Mouse (Mus musculus) embryonic fibroblast, embryonic 13.5 days (primary cell): ENCODE results near the gene Atp1b2. TPM values are rescaled to one million over a fixed set of nuclear protein-coding genes. Genes with fewer than 3 reads are reported as not detected.
A peak's percentile ranks its signal among the peaks of the same experiment; 100 is the strongest.

ENCODE experiments used
- H3K27ac ChIP-seq: 2 replicates; pipeline ENCODE4 v1.5.1; 2012; ENCODE audit warnings: low read length, control low read depth, inconsistent platforms; ENCODE audit not compliant: insufficient read depth
- H3K4me1 ChIP-seq: 2 replicates; pipeline ENCODE4 v1.6.1; 2011; ENCODE audit warnings: low read length; ENCODE audit not compliant: control insufficient read depth, insufficient read depth
- H3K4me3 ChIP-seq: 2 replicates; pipeline ENCODE4 v1.5.1; 2011; ENCODE audit warnings: mild to moderate bottlenecking, control low read depth, low read length; ENCODE audit not compliant: insufficient read depth
- CTCF ChIP-seq: IDR thresholded peaks from 2 replicates; pipeline ENCODE4 v1.5.1; 2011; ENCODE audit warnings: mild to moderate bottlenecking, control low read depth, low read length, moderate library complexity, borderline replicate concordance; ENCODE audit not compliant: insufficient read depth
- POLR2A ChIP-seq: IDR thresholded peaks from 2 replicates; pipeline ENCODE4 v1.6.1; 2011; ENCODE audit warnings: low read depth, mild to moderate bottlenecking, control low read depth, low read length, moderate library complexity
- polyA plus RNA-seq: library from polyadenylated mRNA; stranded (reverse); fragments of >200 nt; gene quantifications from 2 replicates; pipeline ENCODE4 v1.2.4, GENCODE M21; 2011; ENCODE audit warnings: low read depth; ENCODE audit not compliant: missing spikeins, insufficient read length

The Atp1b2 gene
- polyA plus RNA-seq, 1 experiment, result 2.7 TPM

DNA sequence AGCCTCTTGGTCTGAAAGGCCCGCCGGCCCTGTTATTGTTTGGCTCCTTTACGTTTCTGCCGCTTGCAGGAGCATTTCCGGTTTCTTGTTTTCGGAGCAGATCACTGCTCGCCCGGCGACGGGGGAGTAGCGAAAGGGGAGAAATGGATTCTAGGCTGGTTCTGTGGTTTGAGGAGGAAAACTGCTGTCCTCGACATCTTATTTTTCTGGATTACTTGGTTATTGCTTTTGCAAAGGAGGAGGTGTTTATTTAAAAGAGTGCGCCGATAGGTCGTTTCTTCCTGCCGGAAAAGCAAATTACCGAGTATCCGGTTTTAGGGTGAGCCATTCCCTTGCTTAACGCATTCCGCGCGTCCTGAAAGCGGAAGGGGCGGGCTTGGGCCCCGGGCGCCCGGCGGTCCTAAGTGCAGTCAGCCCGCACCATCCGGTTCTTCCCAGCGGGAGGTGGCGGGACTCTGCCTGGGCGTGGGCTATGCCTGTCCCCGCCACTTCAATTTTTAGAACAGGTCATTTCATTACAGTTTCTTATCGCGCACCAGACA is 24.5 kb downstream of the Atp1b2 start:
- Histone ChIP-seq H3K4me1 (peaks cover 18% of the 10 kb centered on the region), H3K4me3 (peak overlapping the region; percentile 90), H3K27ac (peak overlapping the region; percentile 93)
- TF ChIP-seq POLR2A, result peak; percentile 60
- no peak for TF ChIP-seq CTCF

GRCm38 (mm10) chr11:69580572-69581146 is 25.1 kb downstream of the Atp1b2 start:
- H3K27ac ChIP-seq, result peak overlapping the region; percentile 93
- H3K4me3 ChIP-seq, result peak overlapping the region; percentile 90
- peaks cover 18% of the 10 kb centered on the region for H3K4me1 ChIP-seq
- TF ChIP-seq POLR2A (peak; percentile 23), CTCF (no peak)

- Histone ChIP-seq H3K4me3 (peak within 1 kb of the TSS; percentile 90), H3K27ac (peak within 1 kb of the TSS; percentile 93), H3K4me1 (peaks cover 18% of the 10 kb centered on the region)
- TF ChIP-seq POLR2A (peak; percentile 92), CTCF (no peak)
Measured at GRCm38 (mm10) chr11:69580091-69580514, 25.6 kb downstream of the Atp1b2 start, which contains the start of the genes Wrap53 and Trp53. Gene Wrap53 (minus strand): TSS chr11:69580255. Gene Trp53 (plus strand): TSS chr11:69580359.

DNA sequence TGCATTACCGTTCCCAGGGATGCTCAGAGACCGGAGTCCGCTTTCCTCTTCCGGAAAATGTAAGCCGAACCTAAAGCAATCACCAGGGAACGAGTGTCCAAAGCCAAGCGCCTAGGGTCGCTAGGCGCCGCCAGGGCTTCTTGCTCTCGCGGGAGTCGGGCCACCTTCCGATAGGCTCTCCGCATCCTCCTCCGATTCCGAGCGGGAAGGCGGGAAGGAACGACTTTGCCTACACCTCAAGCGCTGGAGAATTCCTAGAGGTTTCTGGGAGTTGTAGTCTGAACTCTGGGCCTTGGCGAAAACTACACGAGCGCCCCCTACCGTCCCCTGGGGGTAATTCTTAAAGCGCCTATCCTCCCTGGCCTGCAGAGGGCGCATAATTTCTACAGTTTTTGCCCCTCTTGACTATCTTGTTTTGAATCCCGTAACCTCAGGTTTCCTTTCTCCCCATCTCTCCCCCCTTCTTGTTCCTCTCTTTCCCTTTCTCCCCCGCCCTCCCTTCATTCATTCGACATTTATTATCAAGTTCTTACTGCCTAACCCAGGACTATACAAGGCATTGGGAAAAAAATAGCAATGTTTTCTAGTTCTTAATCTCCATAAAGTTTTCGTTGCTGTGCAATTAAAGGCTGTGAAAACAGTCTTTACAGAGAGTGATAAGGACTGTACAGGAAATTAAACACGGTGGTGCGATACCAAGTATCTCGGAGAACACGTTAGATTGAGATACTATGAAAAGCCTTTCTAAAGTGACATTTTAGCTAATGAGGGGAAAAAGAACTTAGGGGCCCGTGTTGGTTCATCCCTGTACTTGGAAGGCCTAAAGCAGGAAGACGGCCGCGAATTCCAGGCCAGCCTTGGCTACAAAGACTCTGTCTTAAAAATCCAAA is 26.4 kb downstream of the Atp1b2 start:
- H3K4me1 ChIP-seq, result peaks cover 18% of the 10 kb centered on the region
- peak overlapping the region; percentile 88 for H3K27ac ChIP-seq
- TF ChIP-seq POLR2A (peak; percentile 73), CTCF (peak; percentile 68)
- peak overlapping the region; percentile 81 for H3K4me3 ChIP-seq

- peaks cover 18% of the 10 kb centered on the region for H3K4me1 ChIP-seq
- TF ChIP-seq CTCF, result no peak
- no peak for TF ChIP-seq POLR2A
- peak overlapping the region; percentile 81 for H3K4me3 ChIP-seq
- H3K27ac ChIP-seq, result no peak overlapping the region
Measured at GRCm38 (mm10) chr11:69578301-69578700, 27.4 kb downstream of the Atp1b2 start.

DNA sequence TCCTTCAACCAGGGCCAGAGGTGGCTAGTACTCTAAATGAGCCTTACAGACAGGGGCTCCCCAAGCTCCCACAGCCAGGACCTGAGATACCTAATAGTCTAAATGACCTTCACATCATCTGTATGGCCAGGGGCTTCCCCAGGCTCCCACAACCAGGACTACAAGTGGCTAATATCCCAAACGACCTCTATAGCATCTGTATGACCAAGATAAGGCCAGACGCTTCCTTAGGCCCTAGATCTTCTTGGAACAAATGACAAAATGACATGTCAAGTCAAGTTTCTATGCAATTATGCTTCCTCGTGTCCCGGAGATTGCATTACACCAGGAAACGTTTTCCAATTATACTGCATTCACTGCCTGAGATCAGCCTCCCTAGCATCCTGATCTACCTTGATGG is 29.4 kb downstream of the Atp1b2 start:
- no peak for TF ChIP-seq CTCF
- TF ChIP-seq POLR2A, result no peak
- H3K27ac ChIP-seq, result no peak overlapping the region
- H3K4me1 ChIP-seq, result peaks cover 8% of the 10 kb centered on the region; the same call in 1 of the 2 replicates
- H3K4me3 ChIP-seq, result no peak overlapping the region

DNA sequence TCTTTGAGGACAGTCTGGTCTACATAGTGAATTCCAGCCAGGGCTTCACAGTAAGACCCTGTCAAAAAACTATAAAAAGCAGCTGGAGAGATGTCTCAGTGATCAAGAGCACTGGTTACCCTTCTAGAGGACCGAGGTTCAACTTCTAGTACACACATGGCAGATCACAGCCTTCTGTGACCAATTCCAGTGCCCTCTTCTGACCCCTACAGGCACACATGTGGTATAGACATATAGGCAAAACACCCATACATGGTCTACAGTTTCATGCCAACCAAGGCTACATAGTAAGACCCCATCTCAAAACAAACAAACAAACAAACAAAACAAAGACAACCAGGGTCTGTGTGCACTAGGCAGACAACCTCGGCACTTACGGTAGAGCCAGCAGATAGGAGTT is 30.5 kb downstream of the Atp1b2 start:
- Histone ChIP-seq H3K4me3 (no peak overlapping the region), H3K27ac (no peak overlapping the region), H3K4me1 (peaks cover 8% of the 10 kb centered on the region; the same call in 1 of the 2 replicates)
- TF ChIP-seq POLR2A (no peak), CTCF (no peak)

DNA sequence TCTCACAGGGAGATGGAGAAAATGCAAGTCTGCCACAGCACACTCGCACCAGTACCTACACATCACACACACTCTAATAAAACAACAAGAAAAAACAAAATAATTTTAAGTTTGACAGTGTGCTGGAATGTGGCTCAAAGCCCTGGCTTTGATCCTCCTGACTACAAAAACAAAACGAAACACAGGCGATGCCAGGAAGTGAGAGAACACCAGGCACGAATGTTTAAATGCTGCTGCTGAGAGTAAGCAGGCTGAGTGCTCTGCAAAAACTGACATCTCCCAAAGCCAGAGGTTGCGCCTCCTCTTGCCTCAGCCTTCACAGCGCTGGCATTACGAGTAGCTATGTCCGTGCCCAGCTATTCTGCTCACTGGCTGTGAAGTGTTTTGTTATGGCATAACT is 40.6 kb downstream of the Atp1b2 start:
- Histone ChIP-seq H3K4me3 (no peak overlapping the region), H3K27ac (no peak overlapping the region), H3K4me1 (peaks cover 6% of the 10 kb centered on the region; the same call in 1 of the 2 replicates)
- TF ChIP-seq POLR2A (no peak), CTCF (no peak)

- H3K4me1 ChIP-seq, result peaks cover 6% of the 10 kb centered on the region; the same call in 1 of the 2 replicates
- TF ChIP-seq CTCF, result no peak
- TF ChIP-seq POLR2A, result no peak
- no peak overlapping the region for H3K4me3 ChIP-seq
- H3K27ac ChIP-seq, result no peak overlapping the region
Measured at GRCm38 (mm10) chr11:69564391-69564790, 41.4 kb downstream of the Atp1b2 start.
